Mouse (Mus musculus): ENCODE measurements at regions not wholly inside any gene's neighbourhood (a gene's known extent, or its start where the extent isn't known, plus 50 kb on each side); places are given as distances from the start of the nearest gene placed in this dataset.
"Not testable (repeated sequence)": the region's sequence is repeated elsewhere in the genome, so short reads cannot be mapped to it uniquely, and the experiment has no call there.

DNA sequence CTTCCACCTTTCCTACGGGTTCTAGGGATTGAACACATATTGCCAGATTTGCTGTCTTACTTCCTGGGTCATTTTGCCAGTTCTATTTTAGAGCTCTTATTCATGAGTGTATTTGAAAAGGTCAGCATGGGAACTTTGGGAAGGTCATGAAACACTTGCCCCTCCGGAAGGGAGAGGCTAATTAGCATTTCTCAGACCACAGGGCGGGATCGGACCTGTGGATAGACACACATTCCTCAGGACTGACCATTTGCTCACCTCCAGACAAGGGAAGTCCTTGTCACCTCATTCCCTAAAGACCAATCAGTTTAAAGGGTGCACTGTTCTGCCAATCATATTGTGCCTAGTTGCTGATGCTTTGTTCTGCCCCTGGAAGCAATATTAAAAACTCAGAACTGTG, 146.1 kb upstream of the Arhgap18 start:
- not testable (repeated sequence) for DNase-seq

DNA sequence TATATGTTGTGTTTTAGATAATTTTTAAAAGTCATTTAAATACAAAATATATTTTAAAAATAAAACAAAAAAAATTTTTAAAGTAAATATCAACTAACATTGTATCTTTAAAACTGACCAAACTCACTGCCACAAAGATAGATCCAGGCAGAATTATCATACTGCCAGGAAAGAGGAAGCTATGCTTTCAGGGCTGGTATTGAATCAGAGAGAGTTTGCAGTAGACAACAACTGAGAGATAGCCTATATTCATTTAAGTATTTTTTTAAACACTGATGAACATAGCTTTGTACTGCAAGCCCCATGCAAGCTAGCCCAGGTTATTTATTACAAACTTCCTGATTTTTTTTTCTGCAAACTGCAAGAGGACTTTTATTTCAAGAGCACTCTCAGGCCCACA, 142.0 kb upstream of the Arhgap18 start:
- DNase-seq, result no peak

- no peak for DNase-seq
These were observed 122.9 kb upstream of the Arhgap18 start for GRCm38 (mm10) chr10:26630196-26630760.

- no peak for DNase-seq
These were observed 121.0 kb upstream of the Arhgap18 start for GRCm38 (mm10) chr10:26632266-26632665.

GRCm38 (mm10) chr10:26637459-26637858, 115.8 kb upstream of the Arhgap18 start:
- DNase-seq, result no peak

DNA sequence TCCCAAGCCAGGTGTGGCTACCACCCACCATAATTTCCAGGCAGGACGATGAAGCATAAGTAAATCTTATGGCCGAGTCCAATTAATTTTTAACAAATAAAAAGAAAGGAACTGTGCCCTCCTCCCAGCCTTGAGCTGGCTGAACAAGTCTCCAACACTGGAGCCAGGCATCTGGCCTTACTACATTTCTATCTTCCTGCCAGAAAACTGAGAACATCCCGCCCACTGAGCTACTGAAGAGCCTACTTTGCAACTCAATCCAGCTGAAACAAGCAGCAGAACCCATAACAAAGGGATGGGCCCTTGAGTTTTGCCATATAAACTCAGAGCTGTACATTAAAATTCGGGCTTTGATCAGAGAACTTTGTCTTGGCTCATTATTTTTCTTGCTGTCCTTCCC, 115.2 kb upstream of the Arhgap18 start:
- DNase-seq, result no peak

DNA sequence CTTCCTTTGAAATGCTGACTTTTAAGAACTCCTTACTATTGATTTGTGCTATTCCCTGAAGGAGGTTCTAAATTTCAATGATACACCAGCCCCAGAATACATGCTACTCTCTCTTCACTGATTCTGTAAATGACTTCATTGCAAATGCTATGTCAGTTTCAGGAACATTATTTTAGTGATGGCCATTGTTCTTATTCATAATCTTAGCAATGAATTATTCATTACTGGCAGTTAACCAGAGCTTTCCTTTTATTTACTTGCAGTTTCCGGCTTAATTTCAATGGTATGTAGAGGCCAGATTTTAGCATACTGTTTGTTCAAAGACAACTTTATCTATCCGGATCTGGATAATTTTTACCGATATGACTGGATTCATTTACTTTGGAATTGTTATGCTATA, 114.1 kb upstream of the Arhgap18 start:
- DNase-seq, result no peak

- no peak for DNase-seq
These were observed 100.1 kb upstream of the Arhgap18 start for GRCm38 (mm10) chr10:26653103-26653502.

- DNase-seq, result no peak
These were observed 89.0 kb upstream of the Arhgap18 start for GRCm38 (mm10) chr10:26664270-26664669.

DNA sequence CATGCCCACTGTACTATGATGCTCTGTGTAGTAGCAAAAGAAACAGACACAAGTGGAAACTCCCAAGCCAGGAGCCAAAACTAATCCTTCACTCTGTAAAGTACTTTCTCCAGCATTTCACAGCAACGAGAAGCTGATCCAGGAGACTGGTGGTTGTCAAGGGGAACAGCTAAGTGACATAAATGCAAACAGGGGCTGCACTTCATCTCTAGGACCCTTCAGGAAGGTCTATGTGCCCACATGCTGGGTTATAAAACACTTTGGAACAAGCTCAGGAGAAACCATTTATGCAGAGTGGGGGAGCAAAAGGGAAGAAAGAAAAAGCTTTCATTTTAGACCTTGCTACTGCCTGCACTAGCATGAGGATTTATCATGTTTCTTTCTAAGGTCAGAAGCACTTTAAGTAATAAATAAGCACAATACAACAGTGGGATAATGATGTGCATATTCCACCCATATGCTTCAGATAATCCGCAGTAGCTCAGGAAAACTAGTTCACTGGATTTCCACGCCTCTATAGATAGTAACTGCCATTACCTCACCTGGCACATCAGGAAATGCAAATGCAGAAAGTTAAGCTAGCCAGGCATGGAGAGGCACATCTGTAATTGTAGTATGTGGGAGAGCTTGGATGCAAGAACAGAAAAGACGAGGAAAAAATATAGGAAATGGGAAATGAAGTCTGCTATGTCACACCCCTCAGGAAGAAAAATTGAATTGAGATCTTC, 73.6 kb upstream of the Arhgap18 start:
- DNase-seq, result no peak

GRCm38 (mm10) chr10:26694761-26695160, 58.5 kb upstream of the Arhgap18 start:
- DNase-seq, result no peak

GRCm38 (mm10) chr10:26695212-26695933, 57.8 kb upstream of the Arhgap18 start:
- peak; percentile 9 for DNase-seq
